Mouse (Mus musculus) splenic B cell, adult 2 months (primary cell): ENCODE data around the gene Phxr2.
"Not testable (repeated sequence)": the region's sequence is repeated elsewhere in the genome, so short reads cannot be mapped to it uniquely, and the experiment has no call there.

ENCODE experiments used
- DNase-seq: peaks from one replicate; pipeline ENCODE4 v3.0.0-alpha.2; 2011; ENCODE audit warnings: low read depth, low spot score
- H3K27me3 ChIP-seq: 2 replicates; pipeline ENCODE4 v1.6.1; 2012; ENCODE audit warnings: mild to moderate bottlenecking, low read length, moderate library complexity, mixed read lengths; ENCODE audit not compliant: control insufficient read depth, poor library complexity, insufficient read depth, severe bottlenecking
- H3K36me3 ChIP-seq: 2 replicates; pipeline ENCODE4 v1.6.1; 2012; ENCODE audit warnings: mild to moderate bottlenecking, low read length, moderate library complexity, mixed read lengths; ENCODE audit not compliant: control insufficient read depth, poor library complexity, insufficient read depth, severe bottlenecking

The Phxr2 gene

GRCm38 (mm10) chr10:99126225-99126624, at the start of gene Phxr2:
TSS of gene Phxr2 (minus strand) at chr10:99126325.
- H3K27me3 ChIP-seq: no peaks in the 10 kb centered on the region

GRCm38 (mm10) chr10:99172906-99173507, 46.9 kb upstream of the Phxr2 start:
- no peak for DNase-seq

More at GRCm38 (mm10) chr10:99126225-99126624, at the start of gene Phxr2:
- H3K36me3 ChIP-seq: no peaks in the 10 kb centered on the region
- no peak for DNase-seq

GRCm38 (mm10) chr10:99171961-99172497, 45.9 kb upstream of the Phxr2 start:
- DNase-seq: peak; percentile 24
- Histone ChIP-seq H3K36me3 (no peaks in the 10 kb centered on the region), H3K27me3 (no peaks in the 10 kb centered on the region)

More at GRCm38 (mm10) chr10:99172906-99173507, 46.9 kb upstream of the Phxr2 start:
- no peaks in the 10 kb centered on the region for H3K36me3 ChIP-seq
- H3K27me3 ChIP-seq: no peaks in the 10 kb centered on the region

- H3K27me3 ChIP-seq: no peaks in the 10 kb centered on the region
- DNase-seq: no peak
- no peaks in the 10 kb centered on the region for H3K36me3 ChIP-seq
Observed at GRCm38 (mm10) chr10:99169765-99170129, 43.6 kb upstream of the Phxr2 start.

- DNase-seq: peak; percentile 58
- Histone ChIP-seq H3K36me3 (no peaks in the 10 kb centered on the region), H3K27me3 (no peaks in the 10 kb centered on the region)
Observed at GRCm38 (mm10) chr10:99168840-99169764, 43.0 kb upstream of the Phxr2 start.

GRCm38 (mm10) chr10:99168404-99168803, 42.3 kb upstream of the Phxr2 start:
- H3K27me3 ChIP-seq: no peaks in the 10 kb centered on the region
- DNase-seq: no peak
- H3K36me3 ChIP-seq: no peaks in the 10 kb centered on the region

GRCm38 (mm10) chr10:99166392-99166791, 40.3 kb upstream of the Phxr2 start:
- no peaks in the 10 kb centered on the region for H3K27me3 ChIP-seq
- no peaks in the 10 kb centered on the region for H3K36me3 ChIP-seq
- no peak for DNase-seq

GRCm38 (mm10) chr10:99165751-99166282, 39.7 kb upstream of the Phxr2 start:
- Histone ChIP-seq H3K36me3 (no peaks in the 10 kb centered on the region), H3K27me3 (no peaks in the 10 kb centered on the region)
- peak; percentile 50 for DNase-seq

GRCm38 (mm10) chr10:99164871-99165477, 38.8 kb upstream of the Phxr2 start:
- peaks cover 4% of the 10 kb centered on the region; the same call in 1 of the 2 replicates for H3K36me3 ChIP-seq
- H3K27me3 ChIP-seq: no peaks in the 10 kb centered on the region
- peak; percentile 73 for DNase-seq

GRCm38 (mm10) chr10:99163002-99163401, 36.9 kb upstream of the Phxr2 start:
- H3K36me3 ChIP-seq: peaks cover 4% of the 10 kb centered on the region; the same call in 1 of the 2 replicates
- no peaks in the 10 kb centered on the region for H3K27me3 ChIP-seq
- no peak for DNase-seq

GRCm38 (mm10) chr10:99161987-99162582, 36.0 kb upstream of the Phxr2 start:
- H3K27me3 ChIP-seq: no peaks in the 10 kb centered on the region
- H3K36me3 ChIP-seq: peaks cover 6% of the 10 kb centered on the region; the same call in 1 of the 2 replicates
- DNase-seq: peak; percentile 74

GRCm38 (mm10) chr10:99157697-99158096, 31.6 kb upstream of the Phxr2 start:
- DNase-seq, H3K36me3 ChIP-seq, H3K27me3 ChIP-seq: not testable (repeated sequence)

GRCm38 (mm10) chr10:99156808-99157207, 30.7 kb upstream of the Phxr2 start:
- Histone ChIP-seq H3K36me3 (peaks cover 6% of the 10 kb centered on the region; the same call in 1 of the 2 replicates), H3K27me3 (no peaks in the 10 kb centered on the region)
- DNase-seq: peak; percentile 39

- Histone ChIP-seq H3K27me3 (no peaks in the 10 kb centered on the region), H3K36me3 (0 out of 2 replicates have a peak, but pooled peaks cover 2% of the 10 kb centered on the region)
- no peak for DNase-seq
Observed at GRCm38 (mm10) chr10:99154635-99155034, 28.5 kb upstream of the Phxr2 start.
